Mouse (Mus musculus): ENCODE measurements at regions not wholly inside any gene's neighbourhood (a gene's known extent, or its start where the extent isn't known, plus 50 kb on each side); places are given as distances from the start of the nearest gene placed in this dataset.

DNA sequence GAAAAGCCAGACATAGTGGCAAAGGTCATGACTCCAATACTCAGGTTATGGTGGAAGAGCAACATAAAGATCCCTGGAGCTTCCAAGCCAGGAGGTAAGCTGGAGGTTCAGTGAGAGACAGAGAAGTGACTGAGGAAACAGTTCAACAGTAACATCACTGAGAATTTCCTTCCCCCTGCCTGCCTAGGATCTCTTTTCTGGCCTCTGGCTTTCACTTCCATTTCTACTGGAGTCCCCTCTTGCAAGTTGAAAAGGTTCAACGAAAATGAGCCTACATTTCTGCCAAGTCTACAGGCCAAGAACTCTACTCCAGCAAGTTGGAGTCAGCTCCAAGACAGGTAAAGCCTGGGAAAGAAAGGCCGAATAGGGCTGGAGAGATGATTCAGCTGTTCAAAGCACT, 293.0 kb downstream of the Epha4 start:
- H3K4me3 ChIP-seq (replicated peaks): no peak overlapping the region
- H3K4me2 ChIP-seq (replicated peaks): no peak overlapping the region
- WGBS: 88% methylated on average over 2 of the region's 2 CpGs
- no peak overlapping the region for H3K27ac ChIP-seq
- H3K27me3 ChIP-seq: no peaks in the 10 kb centered on the region
- H3K36me3 ChIP-seq: no peaks in the 10 kb centered on the region
- no peak for ATAC-seq
- H3K9ac ChIP-seq (replicated peaks): no peak overlapping the region
- no peaks in the 10 kb centered on the region for H3K9me3 ChIP-seq
- peaks cover 5% of the 10 kb centered on the region; the same call in 1 of the 2 replicates for H3K4me1 ChIP-seq (replicated peaks)

DNA sequence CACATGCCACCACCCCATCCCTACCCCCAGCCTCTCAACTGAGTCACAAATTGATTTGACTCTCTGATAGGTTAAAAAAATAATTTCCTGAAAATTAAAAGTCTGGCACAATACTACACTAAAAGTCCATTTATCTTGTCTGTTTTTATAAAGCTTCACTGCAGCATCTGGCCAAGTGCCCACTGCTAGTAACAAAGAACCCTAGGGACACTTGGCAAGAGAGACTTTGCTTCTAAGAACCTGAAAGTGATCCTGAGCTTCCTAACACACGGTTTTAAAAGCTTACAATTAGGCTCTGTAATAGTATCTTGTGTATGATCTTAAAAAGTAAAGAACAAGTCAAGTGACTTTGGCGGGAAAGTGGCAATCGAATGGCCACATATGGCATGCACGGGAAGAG, 288.3 kb downstream of the Epha4 start:
- Histone ChIP-seq H3K4me3 (replicated peaks) (no peak overlapping the region), H3K4me2 (replicated peaks) (no peak overlapping the region), H3K27ac (no peak overlapping the region), H3K27me3 (no peaks in the 10 kb centered on the region), H3K9ac (replicated peaks) (no peak overlapping the region), H3K36me3 (no peaks in the 10 kb centered on the region), H3K9me3 (no peaks in the 10 kb centered on the region), H3K4me1 (replicated peaks) (peaks cover 11% of the 10 kb centered on the region; the same call in 1 of the 2 replicates)
- ATAC-seq: no peak
- 48% methylated on average over 4 of the region's 4 CpGs for WGBS

DNA sequence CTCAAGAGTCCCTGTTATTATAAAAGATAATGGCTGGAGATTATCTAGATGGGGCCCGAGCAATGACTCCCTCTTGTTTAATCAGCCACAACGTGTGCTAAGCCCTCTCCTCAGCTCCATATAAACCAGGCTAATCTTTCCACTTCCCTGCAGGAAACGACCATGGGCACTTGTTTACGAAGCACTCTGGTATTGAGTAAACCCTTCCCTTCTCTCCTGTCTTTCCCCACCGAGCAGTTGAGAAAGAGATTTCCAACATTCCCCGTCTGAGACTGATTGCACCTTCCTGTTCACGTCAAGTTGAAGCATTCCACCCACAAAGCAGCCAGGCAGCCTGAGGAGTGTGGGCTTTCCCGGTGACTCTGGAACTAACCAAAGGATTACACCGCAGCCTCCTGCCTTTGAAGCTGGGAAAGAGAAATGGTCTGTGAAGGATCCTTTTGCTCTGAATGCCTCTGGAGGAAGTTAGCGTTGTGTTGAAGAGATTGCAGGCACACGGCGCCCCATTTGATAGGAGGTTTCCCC, 287.8 kb downstream of the Epha4 start:
- H3K4me3 ChIP-seq (replicated peaks): no peak overlapping the region
- H3K27ac ChIP-seq: no peak overlapping the region
- H3K9ac ChIP-seq (replicated peaks): no peak overlapping the region
- 0 out of 2 replicates have a peak, but pooled peaks cover under 1% of the 10 kb centered on the region for H3K27me3 ChIP-seq
- no peak overlapping the region; the same call in 1 of the 2 replicates for H3K4me2 ChIP-seq (replicated peaks)
- H3K4me1 ChIP-seq (replicated peaks): peaks cover 11% of the 10 kb centered on the region; the same call in 1 of the 2 replicates
- no peak for ATAC-seq
- no peaks in the 10 kb centered on the region for H3K36me3 ChIP-seq
- 10% methylated on average over 12 of the region's 12 CpGs for WGBS
- H3K9me3 ChIP-seq: no peaks in the 10 kb centered on the region

- Histone ChIP-seq H3K9ac (replicated peaks) (no peak overlapping the region), H3K4me2 (replicated peaks) (no peak overlapping the region), H3K27ac (no peak overlapping the region), H3K36me3 (no peaks in the 10 kb centered on the region), H3K4me3 (replicated peaks) (no peak overlapping the region), H3K27me3 (0 out of 2 replicates have a peak, but pooled peaks cover 3% of the 10 kb centered on the region), H3K4me1 (replicated peaks) (peaks cover 11% of the 10 kb centered on the region; the same call in 1 of the 2 replicates), H3K9me3 (no peaks in the 10 kb centered on the region)
- 45% methylated on average over 6 of the region's 6 CpGs for whole genome bisulfite sequencing
- no peak for ATAC-seq
Measured at GRCm38 (mm10) chr1:77227800-77228199, 287.1 kb downstream of the Epha4 start.

GRCm38 (mm10) chr1:77229561-77229960, 285.3 kb downstream of the Epha4 start:
- peaks cover 11% of the 10 kb centered on the region; the same call in 1 of the 2 replicates for H3K4me1 ChIP-seq (replicated peaks)
- H3K36me3 ChIP-seq: no peaks in the 10 kb centered on the region
- H3K27me3 ChIP-seq: 0 out of 2 replicates have a peak, but pooled peaks cover 3% of the 10 kb centered on the region
- H3K9ac ChIP-seq (replicated peaks): no peak overlapping the region
- H3K9me3 ChIP-seq: no peaks in the 10 kb centered on the region
- WGBS: 90% methylated on average over 4 of the region's 4 CpGs
- H3K27ac ChIP-seq: no peak overlapping the region
- no peak overlapping the region for H3K4me2 ChIP-seq (replicated peaks)
- no peak for ATAC-seq
- no peak overlapping the region for H3K4me3 ChIP-seq (replicated peaks)

- 86% methylated on average over 4 of the region's 4 CpGs for WGBS
- no peaks in the 10 kb centered on the region for H3K36me3 ChIP-seq
- no peak for ATAC-seq
- H3K4me1 ChIP-seq (replicated peaks): no peaks in the 10 kb centered on the region
- 0 out of 2 replicates have a peak, but pooled peaks cover 3% of the 10 kb centered on the region for H3K27me3 ChIP-seq
- H3K4me3 ChIP-seq (replicated peaks): no peak overlapping the region
- H3K9ac ChIP-seq (replicated peaks): no peak overlapping the region
- H3K4me2 ChIP-seq (replicated peaks): no peak overlapping the region
- no peaks in the 10 kb centered on the region for H3K9me3 ChIP-seq
- no peak overlapping the region for H3K27ac ChIP-seq
Measured at GRCm38 (mm10) chr1:77233010-77233409, 281.9 kb downstream of the Epha4 start.

GRCm38 (mm10) chr1:77244642-77245041, 270.2 kb downstream of the Epha4 start:
- WGBS: 64% methylated on average over 2 of the region's 2 CpGs
- no peaks in the 10 kb centered on the region for H3K9me3 ChIP-seq
- H3K4me1 ChIP-seq (replicated peaks): no peaks in the 10 kb centered on the region
- H3K9ac ChIP-seq (replicated peaks): no peak overlapping the region
- no peak overlapping the region for H3K27ac ChIP-seq
- no peak for ATAC-seq
- no peak overlapping the region for H3K4me3 ChIP-seq (replicated peaks)
- H3K36me3 ChIP-seq: no peaks in the 10 kb centered on the region
- no peaks in the 10 kb centered on the region for H3K27me3 ChIP-seq
- H3K4me2 ChIP-seq (replicated peaks): no peak overlapping the region

GRCm38 (mm10) chr1:77246047-77246446, 268.8 kb downstream of the Epha4 start:
- no peak for ATAC-seq
- no peak overlapping the region for H3K27ac ChIP-seq
- no peak overlapping the region for H3K4me3 ChIP-seq (replicated peaks)
- no peaks in the 10 kb centered on the region for H3K4me1 ChIP-seq (replicated peaks)
- 66% methylated on average over 3 of the region's 3 CpGs for WGBS
- no peaks in the 10 kb centered on the region for H3K27me3 ChIP-seq
- H3K4me2 ChIP-seq (replicated peaks): no peak overlapping the region
- no peaks in the 10 kb centered on the region for H3K36me3 ChIP-seq
- no peaks in the 10 kb centered on the region for H3K9me3 ChIP-seq
- no peak overlapping the region for H3K9ac ChIP-seq (replicated peaks)

DNA sequence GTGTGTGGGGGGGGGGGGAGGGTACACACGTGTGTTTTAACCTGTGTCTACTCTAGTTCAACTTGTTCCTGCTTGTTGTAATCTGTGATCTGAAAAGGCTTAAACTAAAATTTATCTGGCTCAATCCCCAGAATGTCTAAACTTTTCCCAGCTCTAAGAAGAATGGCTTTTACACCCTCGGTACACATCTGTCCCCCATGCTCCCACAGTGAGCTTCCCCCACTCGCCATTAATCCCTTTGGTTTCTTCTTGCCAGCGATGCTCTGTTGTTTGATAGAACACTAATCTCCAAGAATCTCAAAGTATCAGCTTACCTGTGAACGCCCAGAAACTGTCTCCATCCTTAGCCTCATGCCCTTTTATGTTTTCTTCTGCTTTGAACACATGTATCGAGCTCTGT, 260.6 kb downstream of the Epha4 start:
- Histone ChIP-seq H3K27me3 (no peaks in the 10 kb centered on the region; the same call in none of the 2 replicates), H3K36me3 (no peaks in the 10 kb centered on the region), H3K9ac (replicated peaks) (no peak overlapping the region), H3K27ac (no peak overlapping the region), H3K4me3 (replicated peaks) (no peak overlapping the region), H3K4me2 (replicated peaks) (no peak overlapping the region), H3K4me1 (replicated peaks) (no peaks in the 10 kb centered on the region), H3K9me3 (no peaks in the 10 kb centered on the region)
- 64% methylated on average over 6 of the region's 6 CpGs for WGBS
- no peak for ATAC-seq

- no peak for ATAC-seq
- peaks cover 5% of the 10 kb centered on the region; the same call in 1 of the 2 replicates for H3K4me1 ChIP-seq (replicated peaks)
- WGBS: 65% methylated on average over 14 of the region's 14 CpGs
- no peak overlapping the region for H3K4me3 ChIP-seq (replicated peaks)
- H3K36me3 ChIP-seq: no peaks in the 10 kb centered on the region
- no peaks in the 10 kb centered on the region; the same call in none of the 2 replicates for H3K27me3 ChIP-seq
- H3K4me2 ChIP-seq (replicated peaks): no peak overlapping the region
- no peak overlapping the region for H3K9ac ChIP-seq (replicated peaks)
- no peak overlapping the region for H3K27ac ChIP-seq
- no peaks in the 10 kb centered on the region for H3K9me3 ChIP-seq
Measured at GRCm38 (mm10) chr1:77256115-77256842, 258.6 kb downstream of the Epha4 start.

DNA sequence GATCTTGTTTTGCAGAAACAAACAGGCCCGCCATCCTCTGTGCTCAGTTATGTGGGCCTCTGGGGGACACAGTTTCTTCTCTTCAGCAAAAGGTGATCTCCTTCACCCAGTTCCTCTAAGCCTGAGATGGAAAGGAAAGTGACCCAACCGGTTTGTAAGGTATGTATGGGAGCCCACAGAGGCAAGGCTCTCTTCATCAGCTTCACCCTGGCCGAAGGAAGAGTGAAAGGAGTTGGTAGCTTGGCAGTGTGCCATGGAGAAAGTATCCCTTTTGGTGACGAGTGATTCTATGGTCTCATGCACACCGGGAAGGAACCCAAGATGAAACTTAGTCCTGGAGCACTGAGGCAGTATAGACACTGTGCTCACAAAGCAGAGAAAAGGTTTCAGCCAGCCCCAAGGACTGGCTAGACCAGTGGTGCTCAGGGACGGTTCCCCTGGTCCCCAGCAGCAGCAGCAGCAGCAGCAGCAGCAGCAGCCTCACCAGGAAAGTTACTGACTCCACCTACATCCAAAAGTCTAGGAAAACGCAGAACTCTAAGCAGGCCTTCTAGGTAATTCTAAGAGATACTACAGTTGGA, 256.1 kb downstream of the Epha4 start:
- Histone ChIP-seq H3K4me1 (replicated peaks) (peaks cover 5% of the 10 kb centered on the region; the same call in 1 of the 2 replicates), H3K36me3 (no peaks in the 10 kb centered on the region), H3K9ac (replicated peaks) (no peak overlapping the region), H3K4me3 (replicated peaks) (no peak overlapping the region), H3K9me3 (no peaks in the 10 kb centered on the region), H3K4me2 (replicated peaks) (no peak overlapping the region), H3K27ac (no peak overlapping the region), H3K27me3 (no peaks in the 10 kb centered on the region; the same call in none of the 2 replicates)
- WGBS: 53% methylated on average over 7 of the region's 7 CpGs
- no peak for ATAC-seq

DNA sequence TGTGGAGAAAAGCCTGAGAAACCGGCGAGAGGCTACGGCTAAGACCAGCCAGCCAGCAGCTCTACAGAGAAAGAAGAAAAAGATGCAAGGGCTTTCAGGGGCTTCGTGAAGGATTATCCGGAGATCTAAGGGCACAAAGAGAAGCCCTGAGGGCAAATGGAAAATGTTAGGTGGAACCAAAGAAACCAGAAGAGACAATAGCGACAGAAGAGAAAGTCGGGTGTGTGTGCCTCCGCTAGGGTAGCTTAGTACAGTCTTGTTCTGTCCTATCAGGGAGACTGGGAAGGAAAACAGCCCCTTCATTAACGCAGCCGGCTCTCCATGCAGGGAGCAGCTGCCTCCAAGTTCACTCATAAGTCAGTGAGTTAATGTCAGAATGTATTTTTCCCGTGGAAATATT, 255.1 kb downstream of the Epha4 start:
- WGBS: 22% methylated on average over 11 of the region's 11 CpGs
- H3K4me2 ChIP-seq (replicated peaks): peak overlapping the region; percentile 24

More for the DNA sequence above, 255.1 kb downstream of the Epha4 start:
- Histone ChIP-seq H3K4me3 (replicated peaks) (no peak overlapping the region), H3K4me1 (replicated peaks) (peaks cover 5% of the 10 kb centered on the region; the same call in 1 of the 2 replicates), H3K27me3 (no peaks in the 10 kb centered on the region; the same call in none of the 2 replicates), H3K27ac (no peak overlapping the region), H3K9ac (replicated peaks) (no peak overlapping the region), H3K9me3 (no peaks in the 10 kb centered on the region), H3K36me3 (no peaks in the 10 kb centered on the region)
- no peak for ATAC-seq
